Mouse (Mus musculus) heart, embryonic 15.5 days (tissue): ENCODE measurements around the gene Gfpt1. TPM values are rescaled to one million over a fixed set of nuclear protein-coding genes. Genes with fewer than 3 reads are reported as not detected.
"Not testable (repeated sequence)": the region's sequence is repeated elsewhere in the genome, so short reads cannot be mapped to it uniquely, and the experiment has no call there.

Source experiments
- ATAC-seq: fragments of 200-750 bp; cut with Nextera tagmentation; replicated peaks from 2 replicates; pipeline ENCODE4 v1.8.0; 2017; ENCODE audit warnings: low read depth, moderate TSS enrichment; ENCODE audit not compliant: insufficient number of reproducible peaks, insufficient read depth, low FRiP score
- H3K27ac ChIP-seq: fragments of 300-500 bp; sonication (generic); 2 replicates; pipeline ENCODE4 v1.5.1; 2015; ENCODE audit warnings: mild to moderate bottlenecking, inconsistent platforms
- H3K27me3 ChIP-seq: fragments of 300-500 bp; sonication (generic); 2 replicates; pipeline ENCODE4 v1.6.1; 2015; ENCODE audit warnings: inconsistent platforms
- H3K36me3 ChIP-seq: fragments of 300-500 bp; sonication (generic); 2 replicates; pipeline ENCODE4 v1.6.1; 2015; ENCODE audit warnings: mild to moderate bottlenecking, inconsistent platforms
- H3K4me1 ChIP-seq: fragments of 300-500 bp; sonication (generic); replicated peaks from 2 replicates; pipeline ENCODE4 v1.6.1; 2015; ENCODE audit warnings: inconsistent platforms
- H3K4me2 ChIP-seq: fragments of 300-500 bp; sonication (generic); 2 replicates; pipeline ENCODE4 v1.6.1; 2015; ENCODE audit warnings: inconsistent platforms, mild to moderate bottlenecking, moderate library complexity
- H3K4me3 ChIP-seq: fragments of 300-500 bp; sonication (generic); 2 replicates; pipeline ENCODE4 v1.5.1; 2015; ENCODE audit warnings: mild to moderate bottlenecking, inconsistent platforms
- H3K9ac ChIP-seq: fragments of 300-500 bp; sonication (generic); 2 replicates; pipeline ENCODE4 v1.6.1; 2015; ENCODE audit warnings: mild to moderate bottlenecking, inconsistent platforms
- H3K9me3 ChIP-seq: fragments of 300-500 bp; sonication (generic); replicated peaks from 2 replicates; pipeline ENCODE4 v1.6.1; 2016; ENCODE audit warnings: inconsistent platforms
- WGBS: fragments of 180-500 bp; shearing (Covaris S2); methylation state at CpG from one replicate; pipeline ENCODE4 v1.1.7; 2015; ENCODE audit warnings: mixed read lengths; 5-methylcytosine and 5-hydroxymethylcytosine counted together
- polyA plus RNA-seq: library from polyadenylated mRNA; unstranded; fragments of >200 nt; fragmentation: Nextera tagmentation; extraction: Ambion mirVana; gene quantifications from 2 replicates; pipeline ENCODE4 v1.2.1, GENCODE M21; 2015

The Gfpt1 gene
- polyA plus RNA-seq, 1 experiment from 2014 or later, result 8.6 TPM

DNA sequence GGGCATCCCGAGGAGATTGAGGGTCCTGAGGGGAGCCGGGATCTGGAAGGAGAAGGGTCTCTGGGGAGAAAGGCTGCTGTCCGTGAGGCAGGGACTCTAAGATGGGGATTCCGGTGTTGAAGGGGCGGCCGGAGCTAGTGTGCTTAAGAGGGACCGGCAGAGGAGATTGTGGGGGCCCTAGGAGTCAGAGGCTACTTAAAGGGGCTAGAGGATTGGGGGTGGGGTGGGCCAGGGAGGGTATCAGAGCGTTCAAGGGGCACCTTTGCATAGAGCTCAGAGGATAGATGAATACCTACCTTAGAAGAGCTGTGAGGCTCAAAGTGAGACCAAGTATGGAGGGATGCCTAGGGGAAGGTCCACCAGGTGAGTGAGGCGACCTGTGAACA, 478 bp downstream of the Gfpt1 start:
- WGBS, result under 1% methylated on average over 9 of the region's 9 CpGs
- H3K27ac ChIP-seq, result peak overlapping the region; percentile 100
- 0 out of 2 replicates have a peak, but pooled peaks have one; percentile 17 for ATAC-seq
- H3K36me3 ChIP-seq, result peaks cover 6% of the 10 kb centered on the region; the same call in 1 of the 2 replicates
- H3K9me3 ChIP-seq, result no peaks in the 10 kb centered on the region
- peak overlapping the region; percentile 87 for H3K9ac ChIP-seq
- H3K4me2 ChIP-seq, result peak overlapping the region; percentile 75
- peaks cover 16% of the 10 kb centered on the region for H3K4me1 ChIP-seq
- H3K4me3 ChIP-seq, result peak overlapping the region; percentile 73
- H3K27me3 ChIP-seq, result no peaks in the 10 kb centered on the region

- no peak overlapping the region for H3K4me3 ChIP-seq
- 67% methylated on average over 2 of the region's 2 CpGs for WGBS
- H3K4me2 ChIP-seq, result no peak overlapping the region
- peaks cover 11% of the 10 kb centered on the region; the same call in 1 of the 2 replicates for H3K36me3 ChIP-seq
- H3K27me3 ChIP-seq, result no peaks in the 10 kb centered on the region
- no peak overlapping the region for H3K9ac ChIP-seq
- H3K4me1 ChIP-seq, result peaks cover 16% of the 10 kb centered on the region
- no peak overlapping the region for H3K27ac ChIP-seq
- no peaks in the 10 kb centered on the region for H3K9me3 ChIP-seq
- ATAC-seq, result no peak
Measured at GRCm38 (mm10) chr6:87044895-87045294, 2.2 kb downstream of the Gfpt1 start.

GRCm38 (mm10) chr6:87045507-87045906, 2.9 kb downstream of the Gfpt1 start:
- WGBS, result 81% methylated on average over 3 of the region's 3 CpGs
- H3K4me2 ChIP-seq, result no peak overlapping the region
- peaks cover 11% of the 10 kb centered on the region; the same call in 1 of the 2 replicates for H3K36me3 ChIP-seq
- H3K9ac ChIP-seq, result no peak overlapping the region
- no peak for ATAC-seq
- H3K9me3 ChIP-seq, result no peaks in the 10 kb centered on the region
- H3K27ac ChIP-seq, result no peak overlapping the region
- H3K4me3 ChIP-seq, result no peak overlapping the region
- H3K27me3 ChIP-seq, result no peaks in the 10 kb centered on the region
- H3K4me1 ChIP-seq, result peaks cover 16% of the 10 kb centered on the region

DNA sequence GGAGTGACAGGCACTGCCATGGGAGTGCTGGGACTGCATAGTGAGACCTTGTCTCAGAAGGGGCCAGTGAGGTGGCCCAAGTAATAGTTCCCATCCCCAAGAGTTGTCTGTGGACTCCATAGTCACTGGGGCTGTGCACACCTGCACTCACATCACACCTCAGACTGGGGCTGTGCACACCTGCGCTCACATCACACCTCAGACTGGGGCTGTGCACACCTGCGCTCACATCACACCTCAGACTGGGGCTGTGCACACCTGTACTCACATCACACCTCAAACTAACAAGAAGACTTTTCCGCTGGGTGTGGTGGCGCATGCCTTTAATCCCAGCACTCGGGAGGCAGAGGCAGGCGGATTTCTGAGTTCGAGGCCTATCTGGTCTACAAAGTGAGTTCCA, 6.1 kb downstream of the Gfpt1 start:
- H3K4me3 ChIP-seq, H3K9me3 ChIP-seq, H3K4me2 ChIP-seq, H3K27me3 ChIP-seq, H3K9ac ChIP-seq, ATAC-seq, H3K27ac ChIP-seq, H3K4me1 ChIP-seq: not testable (repeated sequence)
- WGBS, result 93% methylated on average over 7 of the region's 7 CpGs
- peaks cover 35% of the 10 kb centered on the region for H3K36me3 ChIP-seq

DNA sequence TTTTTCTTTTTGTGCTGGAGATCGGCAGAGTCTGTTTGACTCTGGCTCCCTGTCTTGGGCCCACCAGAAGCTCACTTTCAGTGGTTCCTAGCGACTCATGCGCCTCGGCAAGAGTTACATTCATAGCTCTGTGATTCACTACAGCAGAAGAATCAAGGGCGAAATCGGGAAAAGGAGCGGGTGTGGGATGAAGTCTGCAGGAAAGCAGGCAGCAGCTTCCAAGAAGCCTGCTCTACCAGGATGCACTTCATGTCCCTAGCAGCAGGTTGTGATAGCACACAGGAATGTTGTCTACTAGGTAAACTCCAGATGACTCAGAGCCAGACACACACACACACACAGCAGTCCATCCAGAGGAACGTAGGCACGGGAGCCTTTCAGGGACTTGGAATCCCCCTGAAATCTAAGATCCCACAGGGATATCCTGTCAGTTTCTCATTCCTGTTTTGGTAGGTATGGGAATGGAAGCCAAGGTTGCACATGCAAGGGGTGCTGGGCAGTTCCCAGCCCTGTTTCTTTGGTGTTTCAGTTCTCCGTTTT, 9.3 kb downstream of the Gfpt1 start:
- Histone ChIP-seq H3K27me3 (no peaks in the 10 kb centered on the region), H3K4me3 (no peak overlapping the region), H3K9me3 (no peaks in the 10 kb centered on the region), H3K4me1 (no peaks in the 10 kb centered on the region), H3K9ac (no peak overlapping the region), H3K27ac (no peak overlapping the region), H3K36me3 (peaks cover 63% of the 10 kb centered on the region), H3K4me2 (no peak overlapping the region)
- ATAC-seq, result no peak
- 88% methylated on average over 10 of the region's 10 CpGs for WGBS

- WGBS, result 92% methylated on average over 8 of the region's 8 CpGs
- Histone ChIP-seq H3K27me3 (no peaks in the 10 kb centered on the region), H3K4me2 (no peak overlapping the region), H3K9ac (no peak overlapping the region), H3K4me3 (no peak overlapping the region), H3K36me3 (peaks cover 74% of the 10 kb centered on the region), H3K9me3 (no peaks in the 10 kb centered on the region), H3K27ac (no peak overlapping the region), H3K4me1 (no peaks in the 10 kb centered on the region)
- no peak for ATAC-seq
Measured at GRCm38 (mm10) chr6:87054193-87054592, 11.5 kb downstream of the Gfpt1 start.

GRCm38 (mm10) chr6:87059754-87060153, 17.1 kb downstream of the Gfpt1 start:
- H3K27ac ChIP-seq, result no peak overlapping the region
- peaks cover 90% of the 10 kb centered on the region for H3K36me3 ChIP-seq
- no peak overlapping the region for H3K9ac ChIP-seq
- no peak overlapping the region for H3K4me3 ChIP-seq
- H3K4me2 ChIP-seq, result no peak overlapping the region
- no peaks in the 10 kb centered on the region for H3K4me1 ChIP-seq
- ATAC-seq, result no peak
- no peaks in the 10 kb centered on the region for H3K27me3 ChIP-seq
- WGBS, result 90% methylated on average over 1 of the region's 1 CpGs
- H3K9me3 ChIP-seq, result no peaks in the 10 kb centered on the region

- Histone ChIP-seq H3K9ac (no peak overlapping the region), H3K4me2 (no peak overlapping the region), H3K9me3 (no peaks in the 10 kb centered on the region), H3K27me3 (no peaks in the 10 kb centered on the region), H3K36me3 (peaks cover 80% of the 10 kb centered on the region), H3K4me3 (no peak overlapping the region), H3K4me1 (no peaks in the 10 kb centered on the region; the same call in 1 of the 2 replicates), H3K27ac (no peak overlapping the region)
- ATAC-seq, result no peak
- 89% methylated on average over 4 of the region's 4 CpGs for WGBS
Measured at GRCm38 (mm10) chr6:87063586-87063985, 20.9 kb downstream of the Gfpt1 start.

DNA sequence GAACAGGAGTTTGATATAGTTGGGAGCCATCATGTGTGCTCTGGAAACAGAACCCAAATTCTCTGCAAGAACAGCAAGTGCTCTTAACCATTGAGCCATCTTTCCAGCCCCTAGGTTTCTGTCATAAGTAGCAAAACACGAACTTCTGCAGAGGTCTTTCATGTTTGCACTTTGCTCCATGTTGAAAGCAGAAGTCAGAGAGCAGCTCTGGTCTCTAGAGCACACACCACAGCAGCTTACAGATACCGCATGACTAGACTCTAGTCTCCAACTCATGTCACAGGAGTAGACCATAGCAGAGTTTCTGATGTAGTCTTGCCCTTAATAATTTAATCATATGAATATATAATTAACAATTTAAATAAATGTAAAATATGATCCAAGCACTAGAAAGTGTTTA, 25.6 kb downstream of the Gfpt1 start:
- no peak for ATAC-seq
- Histone ChIP-seq H3K27ac (no peak overlapping the region), H3K9me3 (no peaks in the 10 kb centered on the region), H3K9ac (no peak overlapping the region), H3K4me1 (peaks cover 5% of the 10 kb centered on the region; the same call in 1 of the 2 replicates), H3K27me3 (no peaks in the 10 kb centered on the region), H3K4me2 (no peak overlapping the region), H3K4me3 (no peak overlapping the region), H3K36me3 (peaks cover 50% of the 10 kb centered on the region)
- WGBS, result 86% methylated on average over 2 of the region's 2 CpGs

GRCm38 (mm10) chr6:87069195-87069900, 26.7 kb downstream of the Gfpt1 start:
- no peak overlapping the region for H3K4me2 ChIP-seq
- no peak overlapping the region for H3K9ac ChIP-seq
- H3K4me3 ChIP-seq, result no peak overlapping the region
- ATAC-seq, result no peak
- WGBS, result 57% methylated on average over 7 of the region's 7 CpGs
- H3K27ac ChIP-seq, result no peak overlapping the region
- H3K27me3 ChIP-seq, result no peaks in the 10 kb centered on the region
- peaks cover 5% of the 10 kb centered on the region; the same call in 1 of the 2 replicates for H3K4me1 ChIP-seq
- H3K36me3 ChIP-seq, result peaks cover 45% of the 10 kb centered on the region
- no peaks in the 10 kb centered on the region for H3K9me3 ChIP-seq

DNA sequence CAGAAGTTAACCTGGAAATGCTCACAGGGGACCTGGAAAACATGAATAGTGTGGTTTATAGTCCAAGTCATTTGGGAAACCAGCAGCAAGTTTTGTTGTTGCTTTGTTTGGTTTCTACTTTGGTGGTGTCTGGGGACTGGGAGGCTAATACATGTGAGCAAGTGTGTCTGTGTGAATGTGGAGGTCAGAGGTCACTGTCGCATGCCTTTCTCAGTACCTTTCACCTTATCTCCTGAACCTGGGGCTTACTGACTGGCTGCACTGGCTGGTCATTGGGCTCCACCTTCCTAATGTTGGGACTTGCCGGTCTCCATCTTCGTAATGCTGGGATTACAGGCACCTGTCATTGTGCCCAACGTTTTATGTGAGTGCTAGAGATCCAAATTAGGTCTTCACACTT, 28.0 kb downstream of the Gfpt1 start:
- no peak overlapping the region for H3K9ac ChIP-seq
- ATAC-seq, result no peak
- H3K4me3 ChIP-seq, result no peak overlapping the region
- H3K27ac ChIP-seq, result no peak overlapping the region
- no peaks in the 10 kb centered on the region for H3K27me3 ChIP-seq
- H3K9me3 ChIP-seq, result no peaks in the 10 kb centered on the region
- peaks cover 11% of the 10 kb centered on the region; the same call in 1 of the 2 replicates for H3K4me1 ChIP-seq
- WGBS, result 81% methylated on average over 4 of the region's 4 CpGs
- no peak overlapping the region for H3K4me2 ChIP-seq
- H3K36me3 ChIP-seq, result peaks cover 36% of the 10 kb centered on the region

- H3K4me2 ChIP-seq, result no peak overlapping the region
- peaks cover 43% of the 10 kb centered on the region for H3K36me3 ChIP-seq
- H3K9ac ChIP-seq, result no peak overlapping the region
- ATAC-seq, result no peak
- no peaks in the 10 kb centered on the region for H3K27me3 ChIP-seq
- no peak overlapping the region for H3K27ac ChIP-seq
- H3K4me3 ChIP-seq, result no peak overlapping the region
- 40% methylated on average over 4 of the region's 4 CpGs for WGBS
- peaks cover 11% of the 10 kb centered on the region; the same call in 1 of the 2 replicates for H3K4me1 ChIP-seq
- H3K9me3 ChIP-seq, result no peaks in the 10 kb centered on the region
Measured at GRCm38 (mm10) chr6:87072759-87073158, 30.1 kb downstream of the Gfpt1 start.
